Mouse (Mus musculus) stomach, postnatal 0 days (tissue): ENCODE data around the gene Arfgef2. TPM values are rescaled to one million over a fixed set of nuclear protein-coding genes. Genes with fewer than 3 reads are reported as not detected.

Source experiments
- ATAC-seq: fragments of 200-750 bp; cut with Nextera tagmentation; 2 replicates; pipeline ENCODE4 v1.8.0; 2017; ENCODE audit not compliant: low FRiP score, low TSS enrichment
- DNase-seq: peaks from one replicate; pipeline ENCODE4 v3.0.0-alpha.2; 2016; ENCODE audit warnings: low spot score
- H3K27ac ChIP-seq: fragments of 300-500 bp; sonication (generic); replicated peaks from 2 replicates; pipeline ENCODE4 v1.5.1; 2014; ENCODE audit warnings: mild to moderate bottlenecking, control low read depth
- H3K27me3 ChIP-seq: fragments of 300-500 bp; sonication (generic); 2 replicates; pipeline ENCODE4 v1.6.1; 2014; ENCODE audit warnings: low read length; ENCODE audit not compliant: control insufficient read depth, insufficient read depth
- H3K36me3 ChIP-seq: fragments of 300-500 bp; sonication (generic); 2 replicates; pipeline ENCODE4 v1.6.1; 2014; ENCODE audit warnings: low read length, mixed read lengths; ENCODE audit not compliant: control insufficient read depth, insufficient read depth
- H3K4me1 ChIP-seq: fragments of 300-500 bp; sonication (generic); replicated peaks from 2 replicates; pipeline ENCODE4 v1.6.1; 2014; ENCODE audit warnings: antibody characterized with exemption; ENCODE audit not compliant: control insufficient read depth, insufficient read depth
- H3K4me2 ChIP-seq: fragments of 300-500 bp; sonication (generic); replicated peaks from 2 replicates; pipeline ENCODE4 v1.6.1; 2014; ENCODE audit warnings: low read depth, mild to moderate bottlenecking, control low read depth, moderate library complexity
- H3K4me3 ChIP-seq: fragments of 300-500 bp; sonication (generic); 2 replicates; pipeline ENCODE4 v1.5.1; 2014; ENCODE audit warnings: low read depth, low read length, control low read depth
- H3K9ac ChIP-seq: fragments of 300-500 bp; sonication (generic); 2 replicates; pipeline ENCODE4 v1.6.1; 2014; ENCODE audit warnings: mild to moderate bottlenecking, low read length, control low read depth, mixed read lengths
- H3K9me3 ChIP-seq: fragments of 300-500 bp; sonication (generic); 2 replicates; pipeline ENCODE4 v1.6.1; 2016; ENCODE audit warnings: low read length; ENCODE audit not compliant: control insufficient read depth
- CTCF ChIP-seq: IDR thresholded peaks from 2 replicates; pipeline ENCODE4 v1.5.1; 2016; ENCODE audit warnings: antibody characterized with exemption, low read depth, mild to moderate bottlenecking, moderate library complexity
- EP300 ChIP-seq: optimal IDR thresholded peaks from 2 replicates; pipeline ENCODE3; 2016; ENCODE audit warnings: antibody characterized with exemption
- WGBS: fragments of 180-500 bp; shearing (Covaris S2); extraction: QIAGEN DNeasy Blood & Tissue Kit; methylation state at CpG from one replicate; pipeline ENCODE4 v1.1.7; 2014; 5-methylcytosine and 5-hydroxymethylcytosine counted together
- polyA plus RNA-seq: library from polyadenylated mRNA; unstranded; fragments of >200 nt; fragmentation: Nextera tagmentation; extraction: Ambion mirVana; gene quantifications from 2 replicates; pipeline ENCODE4 v1.2.1, GENCODE M21; 2015

Arfgef2 gene
- polyA plus RNA-seq, 1 experiment from 2014 or later, result 3.1 TPM

- Histone ChIP-seq H3K4me1 (no peaks in the 10 kb centered on the region), H3K27ac (no peak overlapping the region), H3K9ac (no peak overlapping the region), H3K4me3 (no peak overlapping the region), H3K27me3 (no peaks in the 10 kb centered on the region), H3K36me3 (no peaks in the 10 kb centered on the region), H3K4me2 (no peak overlapping the region), H3K9me3 (no peaks in the 10 kb centered on the region)
- no peak for DNase-seq
- 82% methylated on average over 10 of the region's 10 CpGs for WGBS
- ATAC-seq, result no peak
- no peak for TF ChIP-seq EP300
These were observed 31.1 kb upstream of the Arfgef2 start for GRCm38 (mm10) chr2:166774275-166774674.

- 73% methylated on average over 11 of the region's 11 CpGs for WGBS
- ATAC-seq (no peak), DNase-seq (no peak)
- Histone ChIP-seq H3K36me3 (no peaks in the 10 kb centered on the region), H3K27me3 (no peaks in the 10 kb centered on the region), H3K9ac (no peak overlapping the region), H3K4me3 (no peak overlapping the region), H3K9me3 (no peaks in the 10 kb centered on the region), H3K4me1 (no peaks in the 10 kb centered on the region), H3K27ac (no peak overlapping the region), H3K4me2 (no peak overlapping the region)
- TF ChIP-seq CTCF (no peak), EP300 (no peak)
These were observed 30.0 kb upstream of the Arfgef2 start for GRCm38 (mm10) chr2:166775357-166775893.

- ATAC-seq (no peak), DNase-seq (no peak)
- WGBS, result 40% methylated on average over 1 of the region's 2 CpGs
- Histone ChIP-seq H3K9me3 (no peaks in the 10 kb centered on the region), H3K4me3 (no peak overlapping the region), H3K27ac (no peak overlapping the region), H3K27me3 (no peaks in the 10 kb centered on the region), H3K36me3 (no peaks in the 10 kb centered on the region), H3K4me1 (no peaks in the 10 kb centered on the region), H3K4me2 (no peak overlapping the region), H3K9ac (no peak overlapping the region)
- TF ChIP-seq EP300, result no peak
- TF ChIP-seq CTCF, result peak; percentile 53
These were observed 29.1 kb upstream of the Arfgef2 start for GRCm38 (mm10) chr2:166776272-166776671.

GRCm38 (mm10) chr2:166779956-166780355, 25.4 kb upstream of the Arfgef2 start:
- WGBS, result 78% methylated on average over 8 of the region's 8 CpGs
- no peak for ATAC-seq
- Histone ChIP-seq H3K9ac (no peak overlapping the region), H3K9me3 (no peaks in the 10 kb centered on the region), H3K4me1 (no peaks in the 10 kb centered on the region), H3K27me3 (no peaks in the 10 kb centered on the region), H3K27ac (no peak overlapping the region), H3K4me3 (no peak overlapping the region), H3K36me3 (no peaks in the 10 kb centered on the region), H3K4me2 (no peak overlapping the region)
- no peak for DNase-seq
- TF ChIP-seq CTCF, result no peak
- TF ChIP-seq EP300, result no peak

- Histone ChIP-seq H3K27me3 (no peaks in the 10 kb centered on the region), H3K4me1 (no peaks in the 10 kb centered on the region), H3K9ac (no peak overlapping the region), H3K36me3 (no peaks in the 10 kb centered on the region), H3K4me3 (no peak overlapping the region), H3K4me2 (no peak overlapping the region), H3K9me3 (no peaks in the 10 kb centered on the region), H3K27ac (no peak overlapping the region)
- peak; percentile 74 for DNase-seq
- ATAC-seq, result peak; percentile 24
- peak; percentile 99 for TF ChIP-seq CTCF
- TF ChIP-seq EP300, result no peak
- WGBS, result 9% methylated on average over 9 of the region's 9 CpGs
These were observed 24.3 kb upstream of the Arfgef2 start for GRCm38 (mm10) chr2:166780980-166781578.

GRCm38 (mm10) chr2:166784376-166784775, 21.0 kb upstream of the Arfgef2 start:
- Histone ChIP-seq H3K9me3 (no peaks in the 10 kb centered on the region), H3K27ac (no peak overlapping the region), H3K9ac (no peak overlapping the region), H3K4me3 (no peak overlapping the region), H3K4me1 (no peaks in the 10 kb centered on the region), H3K36me3 (no peaks in the 10 kb centered on the region), H3K4me2 (no peak overlapping the region), H3K27me3 (no peaks in the 10 kb centered on the region)
- ATAC-seq, result no peak
- WGBS, result 83% methylated on average over 6 of the region's 6 CpGs
- peak; percentile 58 for TF ChIP-seq CTCF
- TF ChIP-seq EP300, result no peak
- no peak for DNase-seq
